ENCODE assay signal across 8 mouse cellular contexts in the genomic region with DNA sequence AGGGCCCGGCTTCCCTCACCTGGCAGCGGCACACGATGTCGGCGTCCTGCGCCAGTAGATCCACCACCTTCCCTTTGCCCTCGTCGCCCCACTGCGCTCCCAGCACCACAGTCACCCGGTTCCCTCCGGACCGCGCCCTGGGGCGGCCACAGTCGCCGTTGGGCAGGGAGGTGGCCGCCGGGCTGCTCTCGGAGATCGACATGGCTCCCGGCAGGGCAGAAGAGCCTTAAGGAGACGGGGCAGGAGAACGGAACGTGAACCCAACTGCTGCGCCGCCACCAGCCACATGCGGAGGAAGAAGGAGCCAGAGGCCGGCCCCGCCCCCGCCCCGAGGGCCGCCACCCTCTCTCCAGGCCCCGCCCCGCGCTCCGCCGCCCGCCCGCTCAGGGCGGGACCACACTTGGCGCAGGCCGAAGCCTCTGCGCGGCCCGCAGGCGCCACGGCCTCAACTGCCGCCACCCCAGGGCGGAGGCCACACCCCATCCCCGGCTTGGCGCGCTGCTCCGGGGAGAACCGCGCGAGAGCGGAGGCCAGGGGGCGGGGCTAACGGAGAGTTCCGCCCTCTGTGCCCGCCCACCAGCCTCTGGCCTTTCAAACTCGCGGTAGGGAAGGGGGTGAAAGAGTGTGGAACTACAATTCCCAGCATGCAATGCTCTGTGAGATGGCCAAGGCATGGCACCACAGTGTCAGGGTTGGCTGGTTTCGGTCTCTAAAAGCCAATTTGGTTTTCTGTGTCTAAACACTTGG. TPM values are rescaled to one million over a fixed set of nuclear protein-coding genes. Genes with fewer than 3 reads are reported as not detected.
DNase-seq lines count a peak whose midpoint lies in the region; ATAC-seq lines count a peak whose summit lies in the region.

A gene (minus strand): TSS at position 319 of the 747 bp plus-strand sequence.

- peak; percentile 92 for ATAC-seq in hematopoietic stem cell, adult 5-6 weeks (replicated peaks in 1 of 2; ENCODE audit: insufficient read depth in 1 of 2, low FRiP score in 2 of 2, low TSS enrichment in 1 of 2, low read depth in 1 of 2, poor library complexity in 2 of 2, severe bottlenecking in 2 of 2)
- peak; percentile 99 for ATAC-seq in lung, embryonic 16.5 days (ENCODE audit: low read depth)

- H3K9me3 ChIP-seq in lung, embryonic 16.5 days (ENCODE audit: control insufficient read depth, low read length): no peaks in the 10 kb centered on the region

- H3K36me3 ChIP-seq in lung, embryonic 16.5 days (ENCODE audit: control insufficient read depth, insufficient read depth, low read length): no peaks in the 10 kb centered on the region

- H3K27me3 ChIP-seq in lung, embryonic 16.5 days (ENCODE audit: control insufficient read depth, insufficient read depth, low read depth, low read length): no peaks in the 10 kb centered on the region

- WGBS in lung, embryonic 16.5 days: under 1% methylated on average over 56 of the region's 64 CpGs

- peak within 1 kb of the TSS; percentile 73 for H3K4me2 ChIP-seq in lung, embryonic 16.5 days (ENCODE audit: low read depth, low read length)

- H3K4me1 ChIP-seq in lung, embryonic 16.5 days (replicated peaks; ENCODE audit: control insufficient read depth, insufficient read depth, low read length): peaks cover 7% of the 10 kb centered on the region

- peak within 1 kb of the TSS; percentile 94 for H3K4me3 ChIP-seq in lung, embryonic 16.5 days (ENCODE audit: low read length)

- peak within 1 kb of the TSS; percentile 98 for H3K27ac ChIP-seq in lung, embryonic 16.5 days (ENCODE audit: low read length)

- H3K9ac ChIP-seq in lung, embryonic 16.5 days (ENCODE audit: low read length): peak within 1 kb of the TSS; percentile 97

- peak; percentile 90 for DNase-seq in MEL-GATA-1-ER (ENCODE audit: extremely low read depth, low read depth)
- peak; percentile 99 for DNase-seq in cerebellum, adult 8-10 months
- peak; percentile 98 for DNase-seq in forelimb bud, embryonic 11.5 days (ENCODE audit: low read depth, low spot score)
- DNase-seq in layer of hippocampus, adult 9-10 months (ENCODE audit: low spot score): peak; percentile 93
- peak; percentile 91 for DNase-seq in ovary, postnatal 10 days (ENCODE audit: low spot score)
- DNase-seq in thymus, postnatal 10 days (ENCODE audit: low spot score in 2 of 2): peak; percentile 98 to 99

RNA-seq across cellular contexts. Expression of the gene that starts here (rescaled TPM):
- total RNA-seq in hematopoietic stem cell, adult 5-6 weeks (2017): 214 and 255 TPM in 2 replicates
- 49.7 and 51.1 TPM in 2 replicates for polyA plus RNA-seq in lung, embryonic 16.5 days (2015; fragmentation: Nextera tagmentation; extraction: Ambion mirVana)

Comparison
In these comparisons a context has a peak if more than half of its experiments do, and no peak if none do; other contexts are left out.
1. Peak in every context shown above with its lines: DNase-seq, ATAC-seq, H3K4me3 ChIP-seq and H3K27ac ChIP-seq.